Mouse (Mus musculus) brain, adult 2 months (tissue): ENCODE data around the gene Cxcr4.

Experiments
- DNase-seq: peaks from one replicate; pipeline ENCODE4 v3.0.0; 2011; ENCODE audit warnings: low read depth, low spot score

The Cxcr4 gene

DNA sequence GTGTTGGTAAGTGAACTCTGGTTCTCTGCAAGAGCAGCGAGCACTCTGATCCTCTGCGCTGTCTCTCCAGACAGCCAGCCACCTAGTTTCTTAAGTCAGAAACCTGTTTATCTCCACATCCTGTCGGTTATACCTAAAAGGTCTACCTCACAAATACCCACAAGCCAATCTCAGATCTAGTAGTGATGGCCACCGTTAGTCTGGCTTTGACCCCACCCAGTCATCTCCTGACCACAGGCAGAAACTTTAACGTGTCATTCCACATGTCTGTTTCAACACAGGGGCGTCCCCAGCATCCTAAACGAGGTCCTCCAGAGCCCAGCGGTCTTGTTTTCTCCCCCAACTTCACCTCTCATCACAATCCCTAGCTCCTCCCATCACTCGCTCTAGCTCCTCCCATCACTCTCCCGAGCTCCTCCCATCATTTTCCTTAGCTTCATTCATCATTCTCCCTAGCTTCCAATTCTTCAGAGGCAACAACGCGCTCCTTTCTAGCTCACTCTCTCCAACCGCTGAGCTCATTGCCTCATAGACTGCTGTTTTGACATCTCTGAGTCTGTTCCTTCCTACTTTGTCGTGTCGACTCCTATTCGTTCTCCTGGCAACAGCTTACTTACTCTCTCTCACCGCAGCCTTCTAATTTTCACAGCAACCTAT lies 22.0 kb downstream of the Cxcr4 start:
- no peak for DNase-seq

DNA sequence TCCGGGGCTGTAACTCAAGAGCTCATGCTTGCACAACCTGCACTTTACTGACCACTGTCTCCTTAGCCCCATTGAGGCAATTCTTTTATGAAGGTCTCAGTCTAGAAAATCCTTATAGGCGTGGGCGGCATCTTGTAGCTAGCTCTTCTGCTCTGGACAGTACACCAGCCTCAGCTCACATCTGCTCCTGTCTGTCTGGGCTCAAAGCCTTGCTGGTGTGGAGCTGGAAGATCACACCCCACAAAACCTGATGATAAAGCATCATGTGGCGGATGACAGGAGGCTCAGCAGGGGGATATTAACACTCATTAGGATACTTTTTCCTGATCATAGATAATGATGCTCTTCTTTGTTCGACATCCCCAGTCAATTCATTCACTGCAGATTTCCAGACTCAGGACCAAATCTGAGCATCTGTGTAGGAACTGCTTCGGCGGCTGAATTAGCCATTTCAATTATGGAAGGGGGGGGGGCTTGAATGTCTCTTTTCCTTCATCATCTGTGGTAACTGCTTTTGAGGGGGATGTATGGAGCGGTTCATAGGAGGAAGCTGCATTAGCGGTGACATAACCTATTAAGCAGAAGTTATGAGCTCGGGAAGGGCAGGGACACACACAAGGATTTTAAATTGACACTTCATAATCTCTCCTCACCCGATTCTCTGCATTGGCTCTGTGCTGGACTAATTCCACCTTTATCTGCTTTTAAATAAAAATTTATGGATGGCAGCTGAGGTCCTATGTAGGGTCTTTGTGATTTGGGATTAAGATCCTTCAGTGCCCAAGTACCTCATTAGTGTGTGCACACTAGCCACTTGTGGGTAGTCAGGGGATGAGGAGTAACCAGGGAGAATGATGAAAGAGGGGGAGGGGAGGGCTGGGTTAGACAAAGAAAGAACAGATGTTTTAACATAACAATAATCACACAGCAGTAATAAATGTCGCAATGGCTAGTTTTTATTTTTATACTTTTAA lies 24.6 kb downstream of the Cxcr4 start:
- no peak for DNase-seq

DNA sequence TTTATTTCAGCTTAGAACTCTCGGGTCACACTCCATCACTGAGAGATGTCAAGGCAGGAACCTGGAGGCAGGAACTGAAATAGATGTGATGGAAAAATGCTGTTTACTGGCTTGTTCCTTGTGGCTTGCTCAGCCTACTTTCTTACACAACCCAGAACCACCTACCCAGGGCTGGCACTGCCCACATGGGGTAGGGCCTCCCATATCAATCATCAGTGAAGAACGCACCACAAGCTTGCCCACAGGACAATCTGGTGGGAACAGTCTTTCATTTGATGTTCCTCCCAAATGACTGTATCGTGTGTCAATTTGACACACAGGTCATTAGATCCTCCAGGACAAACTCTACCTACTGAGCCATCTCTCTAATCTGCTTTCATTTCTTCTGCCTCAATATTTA lies 28.2 kb downstream of the Cxcr4 start:
- no peak for DNase-seq

DNA sequence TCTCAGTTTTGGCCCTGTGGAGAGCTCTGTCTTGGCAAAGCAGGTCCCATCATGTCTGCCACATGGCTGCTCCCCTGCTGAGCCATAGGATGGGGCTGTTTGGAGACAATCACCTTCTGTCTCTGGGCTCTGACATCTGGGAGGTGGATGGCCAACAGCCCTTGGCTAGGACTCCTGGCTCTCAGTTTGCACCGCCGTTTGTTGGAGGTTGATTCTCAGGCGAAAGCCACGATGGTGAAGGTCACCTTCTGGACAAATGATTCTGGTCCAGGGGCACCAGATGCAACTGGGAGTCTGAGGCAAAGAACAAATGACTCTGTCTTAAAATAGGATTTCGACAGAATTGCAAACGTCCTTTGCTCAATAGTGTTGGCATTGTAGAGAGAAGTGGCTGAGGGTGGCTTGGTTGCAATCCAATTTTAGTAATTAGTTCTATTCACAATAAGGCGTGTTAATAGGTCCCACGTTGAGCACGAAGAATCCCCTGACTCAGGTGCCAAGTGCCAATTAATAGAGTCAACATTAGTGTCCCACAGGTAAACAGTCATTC lies 30.7 kb downstream of the Cxcr4 start:
- peak; percentile 39 for DNase-seq

DNA sequence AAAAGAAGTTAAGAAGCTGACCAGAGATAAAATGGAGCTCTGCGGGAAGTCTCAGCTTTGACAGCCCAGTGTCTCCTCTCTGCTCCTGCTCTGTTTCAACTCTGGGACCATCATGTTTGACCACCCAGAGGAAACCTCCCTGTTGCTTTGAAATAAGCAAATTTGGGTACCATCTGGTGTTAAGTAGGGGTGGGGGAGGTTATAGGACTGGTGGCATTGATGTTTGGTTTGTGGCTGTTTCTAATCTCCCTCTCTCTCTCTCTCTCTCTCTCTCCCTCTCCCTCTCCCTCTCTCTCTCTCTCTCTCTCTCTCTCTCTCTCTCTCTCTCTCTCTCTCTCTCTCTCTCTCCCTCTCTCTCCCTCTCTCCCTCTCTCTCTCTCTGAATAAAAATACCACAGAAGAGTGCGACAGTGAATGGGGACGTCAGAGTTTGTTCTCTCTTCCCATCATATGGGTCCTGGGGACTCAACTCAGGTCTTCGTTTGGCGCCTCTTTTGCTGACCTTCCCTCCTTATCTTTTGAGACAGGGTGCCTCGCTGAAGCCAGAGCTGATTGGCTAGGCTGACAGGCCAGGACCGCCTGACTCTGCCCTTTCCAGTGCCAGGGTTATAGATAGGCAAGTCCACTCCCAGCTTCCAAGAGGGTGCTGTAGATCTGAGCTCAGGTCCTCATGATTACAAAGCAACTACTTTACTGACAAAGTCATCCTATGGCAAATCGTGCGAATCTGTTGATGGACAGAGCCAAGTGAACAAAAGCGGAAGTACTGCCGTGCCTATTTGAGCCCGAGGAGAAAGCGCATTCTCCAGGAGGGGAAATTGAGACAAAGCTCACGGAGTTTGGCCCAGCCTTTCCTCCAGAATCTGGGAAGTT lies 31.4 kb downstream of the Cxcr4 start:
- no peak for DNase-seq

DNA sequence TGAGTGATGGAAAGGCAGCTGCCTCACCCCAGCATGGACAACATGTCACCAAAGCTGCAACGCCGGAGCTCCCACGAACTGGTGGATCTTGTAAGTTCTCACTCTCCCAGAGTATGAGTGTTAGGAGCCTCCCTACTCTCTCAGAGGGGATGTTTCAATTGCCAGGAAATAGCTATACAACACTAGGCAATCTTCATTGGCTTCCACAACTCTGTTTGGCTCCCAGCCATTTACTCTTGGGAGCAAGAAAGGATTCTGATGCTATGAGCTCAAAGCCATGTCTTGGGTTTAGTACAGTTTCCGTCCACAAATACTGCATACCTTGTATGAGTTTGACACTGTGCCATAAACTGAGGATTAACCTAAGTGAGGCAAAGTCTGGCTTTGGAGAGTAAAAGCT lies 34.1 kb downstream of the Cxcr4 start:
- no peak for DNase-seq

DNA sequence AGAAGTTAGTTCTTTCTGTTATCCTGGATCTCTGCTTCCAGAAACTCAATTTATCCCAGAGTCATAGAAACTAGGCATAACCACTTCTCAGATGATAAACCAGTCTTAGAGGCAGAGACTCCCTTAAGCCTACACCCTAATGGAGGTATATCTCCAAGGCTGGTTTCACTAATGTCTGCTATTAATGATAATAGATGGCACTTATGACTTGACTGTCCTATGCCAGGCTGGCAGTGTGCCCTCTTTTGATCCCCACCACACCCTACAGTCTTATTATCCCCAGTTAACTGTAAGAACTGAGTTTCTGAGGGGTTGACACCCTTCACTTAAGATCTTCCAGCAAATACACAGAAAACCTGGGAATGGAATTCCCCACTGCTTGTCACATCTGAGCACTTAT lies 39.5 kb downstream of the Cxcr4 start:
- no peak for DNase-seq

DNA sequence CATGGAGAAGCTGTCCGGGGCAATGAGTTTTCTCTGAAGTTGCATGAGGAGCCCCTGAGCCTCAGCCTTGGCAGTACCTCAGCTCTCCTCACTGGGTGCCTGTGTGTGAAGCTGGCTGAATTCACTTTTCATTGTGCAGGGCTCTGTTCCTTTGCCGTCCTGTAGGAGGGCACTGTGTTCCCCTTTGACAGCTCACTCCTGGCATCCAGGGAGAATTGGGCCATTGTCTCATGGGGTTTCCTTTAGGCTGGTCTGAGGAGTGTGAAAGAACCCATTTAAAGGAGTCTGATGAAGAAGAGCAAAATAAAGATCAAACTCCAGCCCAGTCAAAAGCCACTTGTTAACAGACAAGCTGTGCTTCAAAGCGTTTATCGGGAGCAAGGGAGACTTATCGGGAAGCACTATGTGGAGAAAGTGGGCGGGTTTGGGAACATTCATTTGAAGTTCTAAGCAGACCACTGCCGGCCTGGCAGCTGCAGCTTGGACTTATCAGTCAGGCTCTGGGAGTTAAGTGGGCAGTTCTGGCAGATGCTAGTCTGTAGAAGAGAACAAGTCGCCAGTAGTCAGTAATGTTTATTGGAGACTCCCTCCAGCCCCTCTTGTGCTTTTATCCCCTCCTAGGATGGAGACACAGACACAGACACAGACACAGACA lies 40.2 kb downstream of the Cxcr4 start:
- peak; percentile 25 for DNase-seq

DNA sequence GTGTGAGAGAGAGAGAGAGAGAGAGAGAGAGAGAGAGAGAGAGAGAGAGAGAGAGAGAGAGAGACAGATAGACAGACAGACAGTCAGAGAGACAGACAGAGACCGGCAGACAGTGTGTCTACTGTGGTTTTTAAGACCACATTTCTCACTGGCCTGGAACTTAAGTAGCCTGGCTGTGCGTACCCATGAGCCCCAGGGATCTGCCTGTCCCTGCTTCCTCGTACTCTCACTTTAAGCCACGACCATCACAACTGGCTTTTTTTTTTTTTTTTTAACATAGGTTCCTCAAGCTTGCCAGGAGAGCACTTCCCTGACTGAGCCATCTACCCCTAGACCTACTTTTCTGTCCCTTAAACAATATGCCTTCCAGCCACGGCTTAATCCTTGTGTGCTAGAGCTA lies 42.7 kb downstream of the Cxcr4 start:
- no peak for DNase-seq

DNA sequence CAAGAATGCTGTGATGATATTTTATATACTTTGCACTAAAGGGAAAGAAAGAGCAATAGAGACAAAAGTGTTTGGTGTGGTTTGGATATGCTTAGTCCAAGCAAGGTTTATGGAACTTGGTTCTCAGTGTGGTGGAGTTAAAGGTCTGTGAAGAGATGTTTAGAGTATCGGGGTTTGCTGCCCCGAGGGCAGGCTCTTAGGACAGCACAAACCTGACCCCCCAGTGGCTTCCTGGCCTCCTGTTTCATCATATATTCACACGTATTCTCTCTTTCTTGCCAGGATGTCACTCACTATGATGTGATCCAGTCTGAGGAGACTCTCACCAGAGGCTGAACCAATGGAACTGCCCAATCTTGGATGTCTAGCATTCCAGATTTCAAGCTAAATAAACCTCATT lies 43.1 kb downstream of the Cxcr4 start:
- no peak for DNase-seq

DNA sequence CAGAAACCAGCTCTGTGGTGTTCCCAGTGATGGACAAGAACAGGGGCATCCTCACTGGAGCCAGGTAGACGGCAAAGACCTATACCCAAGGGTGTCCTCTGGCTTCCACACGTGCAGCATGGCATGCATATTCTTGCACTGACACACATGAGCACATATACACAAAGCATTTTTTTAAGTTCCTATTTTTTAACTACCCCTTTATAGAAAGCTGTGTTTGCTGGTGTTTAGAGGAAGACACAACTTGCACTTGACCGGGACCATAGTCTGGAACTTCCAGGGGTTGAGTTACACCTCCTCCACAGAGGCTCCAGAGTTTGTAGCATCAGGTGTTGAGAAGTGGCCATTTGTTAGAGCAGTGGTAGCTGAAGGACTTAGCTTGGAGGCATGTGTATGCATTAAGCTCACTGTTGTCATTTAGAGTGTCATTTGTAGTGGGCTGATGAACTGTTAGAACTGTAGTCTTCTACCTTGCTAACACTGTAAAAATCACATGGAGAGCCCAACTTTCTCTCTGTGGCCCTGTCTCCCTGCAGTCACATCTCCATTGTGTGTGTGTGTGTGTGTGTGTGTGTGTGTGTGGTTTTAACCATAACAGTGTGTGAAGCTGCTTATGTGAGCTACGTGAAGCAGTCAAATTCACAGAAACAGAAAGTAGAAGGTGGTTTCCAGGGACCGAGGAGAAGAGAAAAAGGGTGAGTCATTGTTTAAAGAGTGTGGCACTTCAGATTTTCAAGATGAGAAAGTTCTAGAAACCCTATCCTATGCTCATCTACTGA lies 43.7 kb downstream of the Cxcr4 start:
- no peak for DNase-seq

DNA sequence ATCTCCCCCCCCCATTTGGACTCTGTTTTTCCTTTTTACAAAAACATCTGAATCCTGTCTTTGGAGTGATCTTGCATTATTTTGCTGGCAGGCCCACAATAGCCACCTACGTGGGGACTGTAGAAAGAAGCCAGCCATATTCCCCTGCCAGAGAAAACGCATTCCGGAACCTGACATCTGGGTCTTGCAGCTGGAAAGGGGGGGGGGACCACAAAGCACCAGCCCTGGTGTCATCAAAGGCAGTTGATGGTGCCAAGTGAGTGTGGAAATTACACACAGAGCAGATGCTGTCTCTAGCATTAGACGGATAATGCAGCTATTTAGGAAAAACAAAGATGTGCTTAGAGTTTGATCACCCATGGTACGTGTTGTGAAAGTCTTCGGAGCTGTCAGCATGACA lies 46.4 kb downstream of the Cxcr4 start:
- DNase-seq, result peak; percentile 15

DNA sequence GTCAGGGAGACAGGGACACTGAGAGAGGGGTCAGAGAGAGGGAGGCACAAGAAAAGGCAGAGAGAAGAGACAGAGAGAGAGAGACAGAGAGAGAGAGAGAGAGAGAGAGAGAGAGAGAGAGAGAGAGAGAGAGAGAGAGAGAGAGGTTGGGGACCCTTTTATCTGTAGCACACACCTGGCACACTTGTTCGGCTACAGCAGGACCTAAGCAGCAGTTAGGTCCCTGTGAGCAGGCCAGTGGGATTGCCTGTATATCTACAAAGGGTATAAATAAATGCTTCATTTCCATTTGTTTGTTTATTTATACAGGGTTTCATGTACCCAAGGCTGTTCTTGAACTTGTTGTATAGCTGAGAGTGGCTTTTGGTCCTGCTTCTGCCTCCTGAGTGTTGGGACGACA lies 49.0 kb downstream of the Cxcr4 start:
- DNase-seq, result no peak

DNA sequence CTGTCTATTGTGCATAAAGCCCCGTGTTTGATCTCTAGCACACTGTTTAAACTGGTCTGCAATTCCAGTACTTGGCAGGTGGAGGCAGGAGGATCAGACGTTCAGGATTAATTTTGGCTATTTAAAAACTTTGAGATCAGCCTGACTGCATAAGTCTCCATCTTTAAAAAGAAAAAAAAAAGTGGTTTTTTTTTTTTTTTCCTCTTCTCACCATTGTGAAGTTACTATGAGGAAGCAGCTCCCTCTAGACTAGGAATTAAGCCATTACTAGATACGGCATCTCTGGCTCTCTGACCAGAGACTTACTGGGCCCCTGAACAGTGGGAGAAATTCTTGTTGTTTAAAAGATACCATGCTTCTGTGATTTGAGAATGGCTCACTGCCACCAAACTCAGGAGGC lies 49.5 kb downstream of the Cxcr4 start:
- DNase-seq, result no peak

DNA sequence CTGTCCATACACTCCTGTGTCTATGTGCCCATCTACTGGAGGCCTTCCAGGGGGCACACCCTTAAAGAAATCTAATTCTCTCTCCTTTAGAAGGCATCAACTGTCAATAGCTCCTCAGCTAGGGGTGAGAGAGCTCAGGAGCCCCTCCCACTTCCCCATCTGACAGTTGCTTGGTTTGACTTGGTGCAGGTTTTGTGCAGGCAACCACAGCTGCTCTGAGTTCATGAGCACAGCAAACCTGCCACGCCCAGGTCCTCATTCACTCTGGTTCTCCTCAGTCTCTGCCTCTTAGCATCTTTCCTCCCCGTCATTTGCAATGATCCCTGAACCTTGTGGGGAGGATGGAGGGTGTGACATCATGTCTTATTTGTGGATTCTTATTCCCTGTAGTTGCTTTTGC lies 51.9 kb downstream of the Cxcr4 start:
- DNase-seq, result no peak

DNA sequence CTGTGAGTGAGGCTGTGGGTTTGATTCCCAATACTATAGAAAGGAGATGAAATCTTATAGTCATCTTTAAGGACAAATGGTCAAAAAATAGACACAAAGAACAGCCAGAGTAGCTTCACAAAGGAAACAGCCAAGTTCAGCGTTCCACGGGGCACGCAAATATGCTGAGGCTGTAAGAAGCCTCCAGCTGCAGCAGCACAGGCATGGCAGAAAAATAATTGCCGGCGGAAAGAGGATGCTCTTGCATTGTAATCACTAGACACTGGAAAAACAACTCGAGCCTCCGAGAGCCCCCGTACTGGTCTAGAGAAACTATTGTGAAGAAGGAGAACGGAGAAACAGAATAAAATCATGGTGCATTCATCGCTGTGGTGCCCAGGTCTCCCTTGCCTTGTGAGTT lies 52.5 kb downstream of the Cxcr4 start:
- DNase-seq, result peak; percentile 23
